Mouse (Mus musculus): ENCODE results near the gene Iffo2.

Iffo2 gene

GRCm38 (mm10) chr4:139608975-139609374, 78.6 kb downstream of the Iffo2 start:
- DNase-seq (ENCODE audit: low spot score): no peak

GRCm38 (mm10) chr4:139610954-139611353, 80.6 kb downstream of the Iffo2 start:
- DNase-seq (ENCODE audit: low spot score): no peak

GRCm38 (mm10) chr4:139611542-139611953, 81.2 kb downstream of the Iffo2 start:
- DNase-seq (ENCODE audit: low spot score): peak; percentile 67

GRCm38 (mm10) chr4:139614524-139615260, 84.3 kb downstream of the Iffo2 start:
- no peak for DNase-seq (ENCODE audit: low spot score)

GRCm38 (mm10) chr4:139616276-139617000, 86.1 kb downstream of the Iffo2 start:
- DNase-seq (ENCODE audit: low spot score): peak; percentile 79

- DNase-seq (ENCODE audit: low spot score): no peak
Measured at GRCm38 (mm10) chr4:139617001-139617364, 86.6 kb downstream of the Iffo2 start.

GRCm38 (mm10) chr4:139619765-139620164, 89.4 kb downstream of the Iffo2 start:
- DNase-seq (ENCODE audit: low spot score): no peak

GRCm38 (mm10) chr4:139622373-139623282, 92.3 kb downstream of the Iffo2 start, which contains the start of gene Aldh4a1:
TSS of gene Aldh4a1 (plus strand) at chr4:139622866.
- peak; percentile 93 for DNase-seq (ENCODE audit: low spot score)

GRCm38 (mm10) chr4:139623434-139624115, 93.2 kb downstream of the Iffo2 start:
- DNase-seq (ENCODE audit: low spot score): no peak

- DNase-seq (ENCODE audit: low spot score): no peak
Measured at GRCm38 (mm10) chr4:139624116-139624489, 93.8 kb downstream of the Iffo2 start.

GRCm38 (mm10) chr4:139624706-139625105, 94.4 kb downstream of the Iffo2 start:
- no peak for DNase-seq (ENCODE audit: low spot score)

- DNase-seq (ENCODE audit: low spot score): no peak
Measured at GRCm38 (mm10) chr4:139627361-139627760, 97.0 kb downstream of the Iffo2 start.

GRCm38 (mm10) chr4:139630171-139630570, 99.8 kb downstream of the Iffo2 start:
- no peak for DNase-seq (ENCODE audit: low spot score)

GRCm38 (mm10) chr4:139631141-139631540, 100.8 kb downstream of the Iffo2 start:
- DNase-seq (ENCODE audit: low spot score): no peak

- DNase-seq (ENCODE audit: low spot score): no peak
Measured at GRCm38 (mm10) chr4:139631569-139632253, 101.4 kb downstream of the Iffo2 start.

GRCm38 (mm10) chr4:139632254-139632580, 101.9 kb downstream of the Iffo2 start:
- no peak for DNase-seq (ENCODE audit: low spot score)

GRCm38 (mm10) chr4:139636373-139636772, 106.0 kb downstream of the Iffo2 start:
- DNase-seq (ENCODE audit: low spot score): peak; percentile 46

GRCm38 (mm10) chr4:139637847-139638246, 107.5 kb downstream of the Iffo2 start:
- DNase-seq (ENCODE audit: low spot score): no peak

GRCm38 (mm10) chr4:139638356-139638755, 108.0 kb downstream of the Iffo2 start:
- DNase-seq (ENCODE audit: low spot score): no peak

GRCm38 (mm10) chr4:139639801-139640200, 109.5 kb downstream of the Iffo2 start:
- no peak for DNase-seq (ENCODE audit: low spot score)

- DNase-seq (ENCODE audit: low spot score): no peak
Measured at GRCm38 (mm10) chr4:139640333-139640732, 110.0 kb downstream of the Iffo2 start.

Measured in c-Kit-positive CD71-positive TER-119-positive erythroid progenitor cells, embryonic 14.5 days (primary cell).